Mouse (Mus musculus) hindbrain, postnatal 0 days (tissue): ENCODE data around the gene Jade2. TPM values are rescaled to one million over a fixed set of nuclear protein-coding genes. Genes with fewer than 3 reads are reported as not detected.

Source experiments
- ATAC-seq: fragments of 200-750 bp; cut with Nextera tagmentation; 2 replicates; pipeline ENCODE4 v1.8.0; 2017; ENCODE audit warnings: mild to moderate bottlenecking, moderate TSS enrichment, moderate library complexity
- DNase-seq: peaks from one replicate; pipeline ENCODE4 v3.0.0-alpha.2; 2015; ENCODE audit warnings: low spot score
- H3K27ac ChIP-seq: fragments of 300-500 bp; sonication (generic); 2 replicates; pipeline ENCODE4 v1.5.1; 2014; ENCODE audit warnings: mild to moderate bottlenecking
- H3K27me3 ChIP-seq: fragments of 300-500 bp; sonication (generic); 2 replicates; pipeline ENCODE4 v1.6.1; 2014; ENCODE audit warnings: low read length, mixed read lengths; ENCODE audit not compliant: insufficient read depth
- H3K36me3 ChIP-seq: fragments of 300-500 bp; sonication (generic); 2 replicates; pipeline ENCODE4 v1.6.1; 2014; ENCODE audit warnings: low read length, mixed read lengths; ENCODE audit not compliant: insufficient read depth
- H3K4me1 ChIP-seq: fragments of 300-500 bp; sonication (generic); 2 replicates; pipeline ENCODE4 v1.6.1; 2014; ENCODE audit warnings: antibody characterized with exemption, low read length, mixed read lengths; ENCODE audit not compliant: insufficient read depth
- H3K4me2 ChIP-seq: fragments of 300-500 bp; sonication (generic); 2 replicates; pipeline ENCODE4 v1.6.1; 2014; ENCODE audit warnings: low read depth, mild to moderate bottlenecking, low read length, moderate library complexity, mixed read lengths
- H3K4me3 ChIP-seq: fragments of 300-500 bp; sonication (generic); 2 replicates; pipeline ENCODE4 v1.5.1; 2014; ENCODE audit warnings: low read length
- H3K9ac ChIP-seq: fragments of 300-500 bp; sonication (generic); replicated peaks from 2 replicates; pipeline ENCODE4 v1.6.1; 2014; ENCODE audit warnings: mild to moderate bottlenecking, low read length, moderate library complexity, mixed read lengths
- H3K9me3 ChIP-seq: fragments of 300-500 bp; sonication (generic); 2 replicates; pipeline ENCODE4 v1.6.1; 2016; ENCODE audit warnings: low read length, mixed read lengths
- CTCF ChIP-seq: IDR thresholded peaks from 2 replicates; pipeline ENCODE4 v1.5.1; 2016; ENCODE audit warnings: antibody characterized with exemption, control low read depth, low read depth
- WGBS: fragments of 180-500 bp; shearing (Covaris S2); extraction: QIAGEN DNeasy Blood & Tissue Kit; methylation state at CpG from one replicate; pipeline ENCODE4 v1.1.7; 2014; 5-methylcytosine and 5-hydroxymethylcytosine counted together
- polyA plus RNA-seq: library from polyadenylated mRNA; unstranded; fragments of >200 nt; fragmentation: Nextera tagmentation; extraction: Ambion mirVana; gene quantifications from 2 replicates; pipeline ENCODE4 v1.2.1, GENCODE M21; 2015
- total RNA-seq: library from RNA; depleted of rRNA; stranded (reverse); fragments of >200 nt; gene quantifications from 2 replicates; pipeline ENCODE4 v1.2.3, GENCODE M21; 2014; rRNA removed

Gene Jade2
- total RNA-seq (3.1 and 4.3 TPM in 2 replicates), polyA plus RNA-seq (1.1 and 1.2 TPM in 2 replicates)

DNA sequence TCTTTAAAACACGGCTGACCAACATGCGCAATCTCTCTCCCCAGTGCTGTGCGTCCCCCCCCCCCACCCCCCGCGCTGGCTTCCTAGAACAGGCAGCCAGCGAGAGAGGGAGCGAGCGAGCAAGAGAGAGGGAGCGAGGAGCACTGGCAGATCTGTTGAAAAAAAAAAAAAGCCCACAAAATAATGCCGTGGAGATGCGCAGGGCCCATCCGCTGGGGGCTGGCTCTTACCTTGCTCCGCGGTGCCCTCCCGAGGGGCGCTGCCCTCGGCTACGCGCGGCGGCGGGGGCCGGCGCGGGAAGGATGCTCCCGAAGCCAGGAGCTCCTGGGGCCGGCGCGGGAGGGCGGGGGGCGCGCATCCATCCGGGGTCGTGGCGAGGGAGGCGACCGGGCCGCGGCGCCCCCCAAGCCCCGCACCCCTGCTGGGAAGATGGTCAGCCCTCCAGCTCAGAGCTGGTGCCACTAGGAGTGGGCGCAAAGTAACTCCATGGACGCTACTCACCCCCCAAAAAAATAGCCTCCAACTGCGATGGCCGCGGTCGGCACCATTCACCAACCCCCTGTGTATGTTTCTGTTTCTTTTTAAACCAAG is at the start of gene Jade2:
TSS of gene Jade2 (minus strand) at position 573 of the 591 bp plus-strand sequence.
- peak; percentile 21; the same call in 1 of the 2 replicates for ATAC-seq
- under 1% methylated on average over 39 of the region's 47 CpGs for WGBS
- Histone ChIP-seq H3K4me2 (peak within 1 kb of the TSS; percentile 98), H3K27ac (peak within 1 kb of the TSS; percentile 88), H3K9me3 (no peaks in the 10 kb centered on the region), H3K27me3 (no peaks in the 10 kb centered on the region), H3K36me3 (no peaks in the 10 kb centered on the region), H3K4me1 (0 out of 2 replicates have a peak, but pooled peaks cover 4% of the 10 kb centered on the region), H3K9ac (peak within 1 kb of the TSS; percentile 83), H3K4me3 (peak within 1 kb of the TSS; percentile 73)
- DNase-seq = peak; percentile 70
- no peak for TF ChIP-seq CTCF

- TF ChIP-seq CTCF = no peak
- no peak overlapping the region for H3K4me3 ChIP-seq
- WGBS = 92% methylated on average over 3 of the region's 3 CpGs
These were observed 46.8 kb upstream of the Jade2 start for GRCm38 (mm10) chr11:51904224-51904623.

DNA sequence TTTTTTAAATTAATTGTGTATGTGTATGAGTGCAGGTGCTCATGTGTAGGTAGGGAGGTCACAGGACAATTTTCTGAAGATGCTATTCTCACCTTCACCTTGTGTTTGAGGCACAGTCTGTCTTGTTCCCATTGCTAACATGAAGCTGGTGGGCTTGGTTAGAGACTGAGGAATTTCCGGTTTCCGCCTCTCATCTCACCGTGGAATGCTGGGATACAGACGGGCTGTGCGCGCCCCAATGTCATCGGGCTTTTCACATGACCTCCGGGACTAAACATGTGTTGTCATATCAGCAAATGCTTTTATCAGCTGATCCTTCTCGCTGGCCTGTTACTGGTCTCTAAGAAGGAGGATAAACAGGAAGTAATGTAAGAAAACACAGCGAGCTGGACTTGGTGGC is 42.2 kb upstream of the Jade2 start:
- 90% methylated on average over 10 of the region's 10 CpGs for WGBS
- no peak overlapping the region for H3K4me3 ChIP-seq
- no peaks in the 10 kb centered on the region for H3K9me3 ChIP-seq
- no peak overlapping the region for H3K4me2 ChIP-seq
- no peaks in the 10 kb centered on the region for H3K27me3 ChIP-seq
- DNase-seq (no peak), ATAC-seq (no peak)
- no peak for TF ChIP-seq CTCF
- H3K9ac ChIP-seq = no peak overlapping the region
- H3K36me3 ChIP-seq = no peaks in the 10 kb centered on the region
- H3K27ac ChIP-seq = no peak overlapping the region
- no peaks in the 10 kb centered on the region for H3K4me1 ChIP-seq

More at GRCm38 (mm10) chr11:51904224-51904623, 46.8 kb upstream of the Jade2 start:
- Histone ChIP-seq H3K4me1 (no peaks in the 10 kb centered on the region), H3K9me3 (no peaks in the 10 kb centered on the region), H3K27ac (no peak overlapping the region), H3K27me3 (no peaks in the 10 kb centered on the region), H3K9ac (no peak overlapping the region), H3K36me3 (no peaks in the 10 kb centered on the region), H3K4me2 (no peak overlapping the region)
- DNase-seq (no peak), ATAC-seq (no peak)

GRCm38 (mm10) chr11:51898326-51899080 is 41.0 kb upstream of the Jade2 start:
- TF ChIP-seq CTCF = no peak
- Histone ChIP-seq H3K9ac (no peak overlapping the region), H3K27ac (no peak overlapping the region), H3K9me3 (no peaks in the 10 kb centered on the region), H3K4me1 (no peaks in the 10 kb centered on the region), H3K4me2 (no peak overlapping the region), H3K4me3 (no peak overlapping the region), H3K36me3 (no peaks in the 10 kb centered on the region), H3K27me3 (no peaks in the 10 kb centered on the region)
- DNase-seq (no peak), ATAC-seq (no peak)
- WGBS = 62% methylated on average over 21 of the region's 21 CpGs

GRCm38 (mm10) chr11:51897311-51897710 is 39.9 kb upstream of the Jade2 start:
- H3K4me1 ChIP-seq = no peaks in the 10 kb centered on the region
- H3K4me3 ChIP-seq = no peak overlapping the region
- 79% methylated on average over 11 of the region's 11 CpGs for WGBS
- no peaks in the 10 kb centered on the region for H3K27me3 ChIP-seq
- no peak for TF ChIP-seq CTCF
- no peaks in the 10 kb centered on the region for H3K36me3 ChIP-seq
- ATAC-seq (no peak), DNase-seq (no peak)
- no peak overlapping the region for H3K27ac ChIP-seq
- H3K9me3 ChIP-seq = no peaks in the 10 kb centered on the region
- H3K9ac ChIP-seq = no peak overlapping the region
- H3K4me2 ChIP-seq = no peak overlapping the region

DNA sequence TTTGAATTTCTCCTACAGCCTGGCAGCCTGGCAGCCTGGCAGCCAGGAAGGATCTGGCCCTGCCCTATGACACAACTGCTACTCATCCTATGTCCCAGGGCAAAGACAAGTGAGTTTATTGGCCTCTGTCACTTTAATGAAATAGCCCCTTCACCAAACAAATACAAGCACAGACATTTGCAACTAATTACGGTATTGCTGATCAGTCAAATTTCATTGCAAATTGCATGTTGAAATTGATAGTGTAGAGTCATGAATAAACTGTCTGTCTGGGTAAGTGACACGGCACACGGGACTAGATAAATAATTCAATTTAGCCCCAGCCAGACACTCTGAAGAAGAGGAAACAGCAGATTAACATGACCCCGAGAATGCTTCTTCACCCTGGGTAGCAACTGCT is 38.6 kb upstream of the Jade2 start:
- no peaks in the 10 kb centered on the region for H3K36me3 ChIP-seq
- no peak overlapping the region for H3K9ac ChIP-seq
- no peaks in the 10 kb centered on the region for H3K9me3 ChIP-seq
- no peak overlapping the region for H3K4me2 ChIP-seq
- H3K27me3 ChIP-seq = no peaks in the 10 kb centered on the region
- no peak for TF ChIP-seq CTCF
- no peak overlapping the region for H3K4me3 ChIP-seq
- ATAC-seq (no peak), DNase-seq (no peak)
- H3K27ac ChIP-seq = no peak overlapping the region
- H3K4me1 ChIP-seq = no peaks in the 10 kb centered on the region
- WGBS = 41% methylated on average over 4 of the region's 4 CpGs

DNA sequence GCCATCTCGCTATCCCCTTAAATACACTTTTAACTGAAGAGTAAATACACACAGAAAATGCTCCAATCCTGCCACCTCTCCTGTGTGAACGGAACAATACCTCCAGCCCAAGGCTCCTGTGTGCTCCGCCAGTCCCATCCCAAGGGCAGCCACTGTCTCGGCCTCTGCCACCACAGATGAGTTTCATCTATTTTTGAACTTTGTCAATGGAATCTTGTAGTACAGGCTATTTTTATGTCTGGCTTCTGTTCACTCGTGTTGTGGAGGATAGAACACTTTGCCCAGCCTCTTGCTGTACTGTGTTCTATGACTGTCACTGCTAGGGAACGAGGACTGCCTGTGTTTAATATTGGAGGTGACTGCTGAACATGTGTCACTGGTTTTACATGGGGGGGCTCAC is 28.2 kb upstream of the Jade2 start:
- TF ChIP-seq CTCF = no peak
- DNase-seq (no peak), ATAC-seq (no peak)
- Histone ChIP-seq H3K4me3 (no peak overlapping the region), H3K4me2 (no peak overlapping the region), H3K27ac (no peak overlapping the region), H3K4me1 (no peaks in the 10 kb centered on the region), H3K27me3 (no peaks in the 10 kb centered on the region), H3K9ac (no peak overlapping the region), H3K9me3 (no peaks in the 10 kb centered on the region), H3K36me3 (no peaks in the 10 kb centered on the region)
- WGBS = 88% methylated on average over 6 of the region's 6 CpGs
